Mouse (Mus musculus): ENCODE measurements at regions not wholly inside any gene's neighbourhood (a gene's known extent, or its start where the extent isn't known, plus 50 kb on each side); places are given as distances from the start of the nearest gene placed in this dataset.

- no peaks in the 10 kb centered on the region for H3K36me3 ChIP-seq (ENCODE audit: control insufficient read depth, insufficient read depth, low read length)
- DNase-seq (ENCODE audit: low spot score) (no peak), ATAC-seq (replicated peaks; ENCODE audit: low FRiP score) (no peak)
- no peaks in the 10 kb centered on the region for H3K9me3 ChIP-seq (ENCODE audit: control insufficient read depth, low read length)
- no peaks in the 10 kb centered on the region for H3K4me1 ChIP-seq (replicated peaks; ENCODE audit: control insufficient read depth, insufficient read depth, low read length)
- 70% methylated on average over 5 of the region's 5 CpGs for WGBS
- H3K27ac ChIP-seq (ENCODE audit: low read depth, low read length), result no peak overlapping the region
- H3K4me3 ChIP-seq (ENCODE audit: low read depth, low read length), result no peak overlapping the region
- H3K4me2 ChIP-seq, result no peak overlapping the region
- H3K27me3 ChIP-seq (replicated peaks; ENCODE audit: control insufficient read depth, insufficient read depth, low read length), result no peaks in the 10 kb centered on the region
- H3K9ac ChIP-seq (ENCODE audit: low read depth, low read length), result no peak overlapping the region
Measured at GRCm38 (mm10) chr6:94841881-94842280, 141.9 kb upstream of the Lrig1 start.

GRCm38 (mm10) chr6:94835742-94836141, 135.8 kb upstream of the Lrig1 start:
- no peak for ATAC-seq (replicated peaks; ENCODE audit: low FRiP score)
- WGBS, result 56% methylated on average over 2 of the region's 2 CpGs
- Histone ChIP-seq H3K27ac (ENCODE audit: low read depth, low read length) (no peak overlapping the region), H3K36me3 (ENCODE audit: control insufficient read depth, insufficient read depth, low read length) (no peaks in the 10 kb centered on the region), H3K9me3 (ENCODE audit: control insufficient read depth, low read length) (no peaks in the 10 kb centered on the region), H3K9ac (ENCODE audit: low read depth, low read length) (no peak overlapping the region), H3K4me3 (ENCODE audit: low read depth, low read length) (no peak overlapping the region), H3K27me3 (replicated peaks; ENCODE audit: control insufficient read depth, insufficient read depth, low read length) (no peaks in the 10 kb centered on the region), H3K4me2 (no peak overlapping the region), H3K4me1 (replicated peaks; ENCODE audit: control insufficient read depth, insufficient read depth, low read length) (no peaks in the 10 kb centered on the region)
- DNase-seq (ENCODE audit: low spot score), result no peak

GRCm38 (mm10) chr6:94834551-94834950, 134.6 kb upstream of the Lrig1 start:
- H3K36me3 ChIP-seq (ENCODE audit: control insufficient read depth, insufficient read depth, low read length), result no peaks in the 10 kb centered on the region
- WGBS, result 71% methylated on average over 1 of the region's 1 CpGs
- H3K4me2 ChIP-seq, result no peak overlapping the region
- no peak overlapping the region for H3K4me3 ChIP-seq (ENCODE audit: low read depth, low read length)
- H3K27me3 ChIP-seq (replicated peaks; ENCODE audit: control insufficient read depth, insufficient read depth, low read length), result no peaks in the 10 kb centered on the region
- no peaks in the 10 kb centered on the region for H3K9me3 ChIP-seq (ENCODE audit: control insufficient read depth, low read length)
- DNase-seq (ENCODE audit: low spot score) (no peak), ATAC-seq (replicated peaks; ENCODE audit: low FRiP score) (no peak)
- H3K27ac ChIP-seq (ENCODE audit: low read depth, low read length), result no peak overlapping the region
- no peaks in the 10 kb centered on the region for H3K4me1 ChIP-seq (replicated peaks; ENCODE audit: control insufficient read depth, insufficient read depth, low read length)
- no peak overlapping the region for H3K9ac ChIP-seq (ENCODE audit: low read depth, low read length)

GRCm38 (mm10) chr6:94830801-94831200, 130.8 kb upstream of the Lrig1 start:
- H3K4me1 ChIP-seq (replicated peaks; ENCODE audit: control insufficient read depth, insufficient read depth, low read length), result no peaks in the 10 kb centered on the region
- H3K9ac ChIP-seq (ENCODE audit: low read depth, low read length), result no peak overlapping the region
- WGBS, result 81% methylated on average over 8 of the region's 8 CpGs
- no peak overlapping the region for H3K4me3 ChIP-seq (ENCODE audit: low read depth, low read length)
- H3K36me3 ChIP-seq (ENCODE audit: control insufficient read depth, insufficient read depth, low read length), result no peaks in the 10 kb centered on the region
- no peaks in the 10 kb centered on the region for H3K9me3 ChIP-seq (ENCODE audit: control insufficient read depth, low read length)
- no peak overlapping the region for H3K4me2 ChIP-seq
- ATAC-seq (replicated peaks; ENCODE audit: low FRiP score) (no peak), DNase-seq (ENCODE audit: low spot score) (no peak)
- no peaks in the 10 kb centered on the region for H3K27me3 ChIP-seq (replicated peaks; ENCODE audit: control insufficient read depth, insufficient read depth, low read length)
- no peak overlapping the region for H3K27ac ChIP-seq (ENCODE audit: low read depth, low read length)

- WGBS, result 77% methylated on average over 5 of the region's 5 CpGs
Measured at GRCm38 (mm10) chr6:94829246-94829645, 129.3 kb upstream of the Lrig1 start.

GRCm38 (mm10) chr6:94826656-94827055, 126.7 kb upstream of the Lrig1 start:
- Histone ChIP-seq H3K4me2 (no peak overlapping the region), H3K9ac (ENCODE audit: low read depth, low read length) (no peak overlapping the region), H3K36me3 (ENCODE audit: control insufficient read depth, insufficient read depth, low read length) (no peaks in the 10 kb centered on the region), H3K9me3 (ENCODE audit: control insufficient read depth, low read length) (no peaks in the 10 kb centered on the region), H3K27ac (ENCODE audit: low read depth, low read length) (no peak overlapping the region), H3K27me3 (replicated peaks; ENCODE audit: control insufficient read depth, insufficient read depth, low read length) (no peaks in the 10 kb centered on the region), H3K4me1 (replicated peaks; ENCODE audit: control insufficient read depth, insufficient read depth, low read length) (no peaks in the 10 kb centered on the region), H3K4me3 (ENCODE audit: low read depth, low read length) (no peak overlapping the region)
- DNase-seq (ENCODE audit: low spot score) (no peak), ATAC-seq (replicated peaks; ENCODE audit: low FRiP score) (no peak)
- 83% methylated on average over 2 of the region's 2 CpGs for WGBS

More at GRCm38 (mm10) chr6:94829246-94829645, 129.3 kb upstream of the Lrig1 start:
- Histone ChIP-seq H3K36me3 (ENCODE audit: control insufficient read depth, insufficient read depth, low read length) (no peaks in the 10 kb centered on the region), H3K27me3 (replicated peaks; ENCODE audit: control insufficient read depth, insufficient read depth, low read length) (no peaks in the 10 kb centered on the region), H3K4me3 (ENCODE audit: low read depth, low read length) (no peak overlapping the region), H3K9ac (ENCODE audit: low read depth, low read length) (no peak overlapping the region), H3K9me3 (ENCODE audit: control insufficient read depth, low read length) (no peaks in the 10 kb centered on the region), H3K27ac (ENCODE audit: low read depth, low read length) (no peak overlapping the region), H3K4me2 (no peak overlapping the region), H3K4me1 (replicated peaks; ENCODE audit: control insufficient read depth, insufficient read depth, low read length) (no peaks in the 10 kb centered on the region)
- ATAC-seq (replicated peaks; ENCODE audit: low FRiP score) (no peak), DNase-seq (ENCODE audit: low spot score) (no peak)

GRCm38 (mm10) chr6:94818220-94818619, 118.3 kb upstream of the Lrig1 start:
- Histone ChIP-seq H3K9ac (ENCODE audit: low read depth, low read length) (no peak overlapping the region), H3K4me1 (replicated peaks; ENCODE audit: control insufficient read depth, insufficient read depth, low read length) (no peaks in the 10 kb centered on the region), H3K36me3 (ENCODE audit: control insufficient read depth, insufficient read depth, low read length) (no peaks in the 10 kb centered on the region), H3K4me2 (no peak overlapping the region), H3K4me3 (ENCODE audit: low read depth, low read length) (no peak overlapping the region), H3K27me3 (replicated peaks; ENCODE audit: control insufficient read depth, insufficient read depth, low read length) (no peaks in the 10 kb centered on the region), H3K9me3 (ENCODE audit: control insufficient read depth, low read length) (no peaks in the 10 kb centered on the region), H3K27ac (ENCODE audit: low read depth, low read length) (no peak overlapping the region)
- DNase-seq (ENCODE audit: low spot score) (no peak), ATAC-seq (replicated peaks; ENCODE audit: low FRiP score) (no peak)
- WGBS, result 41% methylated on average over 6 of the region's 6 CpGs

GRCm38 (mm10) chr6:94816161-94816560, 116.2 kb upstream of the Lrig1 start:
- Histone ChIP-seq H3K27me3 (replicated peaks; ENCODE audit: control insufficient read depth, insufficient read depth, low read length) (no peaks in the 10 kb centered on the region), H3K36me3 (ENCODE audit: control insufficient read depth, insufficient read depth, low read length) (no peaks in the 10 kb centered on the region), H3K9ac (ENCODE audit: low read depth, low read length) (no peak overlapping the region), H3K27ac (ENCODE audit: low read depth, low read length) (no peak overlapping the region), H3K4me3 (ENCODE audit: low read depth, low read length) (no peak overlapping the region), H3K4me2 (no peak overlapping the region), H3K9me3 (ENCODE audit: control insufficient read depth, low read length) (no peaks in the 10 kb centered on the region), H3K4me1 (replicated peaks; ENCODE audit: control insufficient read depth, insufficient read depth, low read length) (0 out of 2 replicates have a peak, but pooled peaks cover 3% of the 10 kb centered on the region)
- no peak for DNase-seq (ENCODE audit: low spot score)
- no peak for ATAC-seq (replicated peaks; ENCODE audit: low FRiP score)
- 67% methylated on average over 5 of the region's 5 CpGs for WGBS

- Histone ChIP-seq H3K9me3 (ENCODE audit: control insufficient read depth, low read length) (no peaks in the 10 kb centered on the region), H3K27me3 (replicated peaks; ENCODE audit: control insufficient read depth, insufficient read depth, low read length) (no peaks in the 10 kb centered on the region), H3K27ac (ENCODE audit: low read depth, low read length) (no peak overlapping the region), H3K4me3 (ENCODE audit: low read depth, low read length) (no peak overlapping the region), H3K4me1 (replicated peaks; ENCODE audit: control insufficient read depth, insufficient read depth, low read length) (0 out of 2 replicates have a peak, but pooled peaks cover 3% of the 10 kb centered on the region), H3K36me3 (ENCODE audit: control insufficient read depth, insufficient read depth, low read length) (no peaks in the 10 kb centered on the region), H3K4me2 (no peak overlapping the region), H3K9ac (ENCODE audit: low read depth, low read length) (no peak overlapping the region)
- DNase-seq (ENCODE audit: low spot score), result no peak
- no peak for ATAC-seq (replicated peaks; ENCODE audit: low FRiP score)
- 65% methylated on average over 3 of the region's 3 CpGs for WGBS
Measured at GRCm38 (mm10) chr6:94814711-94815110, 114.8 kb upstream of the Lrig1 start.

All from liver, embryonic 11.5 days (tissue).